Mouse (Mus musculus) brain, embryonic 14.5 days (tissue): ENCODE data around the gene Lman1l.

Experiments
- CTCF ChIP-seq: fragments of 200-500 bp; IDR thresholded peaks from 2 replicates; pipeline ENCODE4 v1.5.1; 2012; ENCODE audit warnings: inconsistent platforms, mild to moderate bottlenecking, moderate library complexity, borderline replicate concordance; ENCODE audit not compliant: insufficient read depth, insufficient read length; ENCODE audit errors: extremely low read depth
- POLR2A ChIP-seq: fragments of 200-500 bp; IDR thresholded peaks from 2 replicates; pipeline ENCODE4 v1.6.1; 2012; ENCODE audit warnings: mild to moderate bottlenecking, inconsistent platforms, borderline replicate concordance; ENCODE audit not compliant: poor library complexity, insufficient read depth, insufficient read length, severe bottlenecking; ENCODE audit errors: extremely low read depth

DNA sequence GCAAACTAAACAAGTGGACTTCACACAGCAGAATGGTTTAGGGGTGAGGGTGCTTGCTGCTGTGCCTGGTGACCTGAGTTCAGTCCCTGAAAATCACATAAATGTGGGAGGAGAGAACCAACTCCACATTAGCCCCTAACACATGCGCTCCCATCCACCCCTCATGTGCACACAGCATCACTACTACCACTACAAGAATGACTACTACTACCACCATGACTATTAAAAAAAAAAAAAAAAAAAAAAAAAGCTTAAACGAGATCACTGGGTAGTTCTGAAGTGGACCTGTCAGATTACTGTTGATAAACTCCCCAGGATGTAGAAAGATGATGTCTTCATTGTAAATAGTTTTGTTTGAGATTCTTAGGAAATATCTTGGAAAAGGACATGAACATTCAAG, 61.0 kb downstream of the Lman1l start:
- TF ChIP-seq CTCF: no peak
- no peak for TF ChIP-seq POLR2A
